Mouse (Mus musculus) brain, embryonic 14.5 days (tissue): ENCODE results near the gene Olfr921. TPM values are rescaled to one million over a fixed set of nuclear protein-coding genes. Genes with fewer than 3 reads are reported as not detected.
A peak's percentile ranks its signal among the peaks of the same experiment; 100 is the strongest.

ENCODE experiments used
- DNase-seq: peaks from one replicate; pipeline ENCODE4 v3.0.0-alpha.2; 2011; ENCODE audit warnings: low read depth
- CTCF ChIP-seq: fragments of 200-500 bp; IDR thresholded peaks from 2 replicates; pipeline ENCODE4 v1.5.1; 2012; ENCODE audit warnings: inconsistent platforms, mild to moderate bottlenecking, moderate library complexity, borderline replicate concordance; ENCODE audit not compliant: insufficient read depth, insufficient read length; ENCODE audit errors: extremely low read depth
- POLR2A ChIP-seq: fragments of 200-500 bp; IDR thresholded peaks from 2 replicates; pipeline ENCODE4 v1.6.1; 2012; ENCODE audit warnings: mild to moderate bottlenecking, inconsistent platforms, borderline replicate concordance; ENCODE audit not compliant: poor library complexity, insufficient read depth, insufficient read length, severe bottlenecking; ENCODE audit errors: extremely low read depth
- polyA plus RNA-seq: library from polyadenylated mRNA; depleted of rRNA; stranded (reverse); fragments of >200 nt; gene quantifications from 2 replicates; pipeline ENCODE4 v1.2.3, GENCODE M21; 2012; rRNA removed

Olfr921 gene
- polyA plus RNA-seq, result not detected in 2 replicates

DNA sequence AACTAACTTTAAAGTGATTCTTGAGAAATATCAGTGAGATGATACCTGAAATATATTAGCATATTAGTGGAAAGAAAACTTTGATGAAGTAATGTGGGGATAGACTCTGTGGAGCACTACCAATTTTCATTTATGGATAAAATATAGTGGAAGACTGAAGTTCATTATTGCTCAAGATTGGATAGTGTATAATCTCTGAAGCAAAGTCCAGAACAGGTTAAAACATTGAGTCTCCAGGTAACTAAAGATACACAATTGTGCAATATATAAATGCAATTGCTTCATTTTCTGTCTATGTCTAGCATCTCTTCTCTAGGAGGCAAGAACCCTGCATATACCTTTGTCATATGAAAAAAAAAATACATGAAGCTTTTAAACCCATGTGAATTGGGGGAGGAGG lies at the start of gene Olfr921:
Gene Olfr921 (plus strand): TSS at position 301 of the 400 bp plus-strand sequence.
- no peak for DNase-seq
- no peak for TF ChIP-seq POLR2A
- TF ChIP-seq CTCF, result no peak

DNA sequence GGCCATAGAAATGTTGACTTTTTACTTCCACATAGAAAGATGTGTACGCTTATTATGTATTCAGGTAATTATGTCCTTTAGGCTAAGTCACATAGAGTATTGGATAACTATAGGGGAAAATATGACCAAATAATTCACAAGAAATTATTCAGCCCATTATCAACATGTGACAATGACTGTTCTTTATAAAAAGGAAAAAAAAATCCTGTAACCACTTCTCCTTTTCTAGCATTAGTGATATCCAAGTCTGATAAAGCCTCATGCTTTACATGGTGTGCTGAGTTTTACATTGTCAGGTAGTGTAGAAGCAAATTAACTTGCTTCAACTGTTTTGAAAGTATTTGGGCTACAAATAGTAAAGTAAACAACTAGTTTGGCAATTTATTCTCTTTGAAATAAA lies 48.8 kb upstream of the Olfr921 start:
- no peak for DNase-seq
- TF ChIP-seq POLR2A, result no peak

DNA sequence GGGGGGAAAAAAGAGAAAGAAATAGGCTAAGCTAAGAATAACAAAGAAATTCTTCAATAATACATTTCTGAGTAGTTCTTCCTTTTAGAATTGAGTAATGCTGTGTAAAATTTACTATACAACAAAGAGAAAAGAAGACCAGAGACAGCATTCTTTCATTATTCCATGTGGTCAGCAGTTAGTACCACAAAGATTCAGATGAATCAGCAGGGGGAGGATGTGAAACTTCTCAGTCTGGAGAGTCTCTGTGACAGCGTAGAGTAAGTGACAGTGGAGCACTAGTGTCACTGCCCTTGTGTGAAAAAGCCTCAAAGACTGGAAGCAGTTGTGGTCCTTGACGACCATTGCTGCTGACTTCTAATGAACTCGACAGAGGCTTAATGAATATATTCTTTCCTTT lies 44.6 kb upstream of the Olfr921 start:
- no peak for DNase-seq
- TF ChIP-seq CTCF, result no peak

DNA sequence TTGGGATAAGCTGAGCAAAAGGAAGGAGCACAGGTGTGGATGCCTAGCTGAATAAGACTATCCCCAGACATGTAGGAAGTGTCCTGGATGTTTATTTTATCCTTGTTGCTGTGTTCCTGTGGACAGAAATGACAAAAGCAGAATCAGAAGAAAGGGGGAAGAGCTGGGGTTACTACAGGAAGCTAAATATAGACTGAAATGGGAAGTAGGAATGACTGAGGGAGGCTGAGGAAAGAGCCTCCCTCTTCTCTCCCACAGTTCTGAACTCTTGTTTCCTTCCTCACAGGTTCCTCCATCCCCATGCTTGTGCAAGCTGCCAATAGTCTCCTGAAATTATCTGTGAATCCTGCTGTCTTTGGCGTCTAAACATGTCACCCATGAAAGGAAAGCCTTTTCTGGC lies 31.5 kb upstream of the Olfr921 start:
- TF ChIP-seq POLR2A (no peak), CTCF (no peak)

DNA sequence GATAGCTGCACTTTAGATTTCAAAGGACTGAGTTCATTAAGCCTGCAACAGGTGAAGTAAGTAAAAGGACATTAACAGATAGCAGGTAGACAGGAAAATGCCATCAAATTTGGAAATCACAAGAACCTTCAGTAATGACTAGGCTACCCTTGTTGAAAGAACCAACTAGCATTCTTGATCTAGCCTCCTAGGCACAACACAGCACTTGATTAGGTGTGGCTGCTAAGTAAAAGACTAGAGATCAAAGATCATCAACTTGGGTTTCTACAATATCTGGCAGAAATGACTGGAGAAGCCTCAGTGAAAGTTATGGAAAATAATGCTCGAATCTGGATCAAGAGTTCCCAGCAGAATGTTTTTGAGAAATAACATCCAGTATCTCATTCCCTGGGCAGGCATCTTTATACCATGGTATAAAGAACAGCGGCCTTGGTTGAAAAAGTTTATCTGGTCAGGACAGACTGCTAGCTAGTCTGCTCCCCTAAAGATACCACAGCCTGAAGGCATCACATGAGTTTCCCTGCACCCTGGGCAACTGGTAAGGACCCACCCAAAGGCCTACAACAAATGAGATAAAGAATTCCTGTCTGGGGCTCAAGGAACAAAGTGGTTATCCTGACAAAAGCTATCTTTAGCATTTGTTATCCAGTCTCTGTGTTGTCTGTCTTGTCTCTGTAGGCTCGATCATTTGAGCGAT lies 28.1 kb upstream of the Olfr921 start:
- TF ChIP-seq CTCF (no peak), POLR2A (no peak)
- DNase-seq, result no peak

More for the DNA sequence above, 31.5 kb upstream of the Olfr921 start:
- DNase-seq, result no peak

DNA sequence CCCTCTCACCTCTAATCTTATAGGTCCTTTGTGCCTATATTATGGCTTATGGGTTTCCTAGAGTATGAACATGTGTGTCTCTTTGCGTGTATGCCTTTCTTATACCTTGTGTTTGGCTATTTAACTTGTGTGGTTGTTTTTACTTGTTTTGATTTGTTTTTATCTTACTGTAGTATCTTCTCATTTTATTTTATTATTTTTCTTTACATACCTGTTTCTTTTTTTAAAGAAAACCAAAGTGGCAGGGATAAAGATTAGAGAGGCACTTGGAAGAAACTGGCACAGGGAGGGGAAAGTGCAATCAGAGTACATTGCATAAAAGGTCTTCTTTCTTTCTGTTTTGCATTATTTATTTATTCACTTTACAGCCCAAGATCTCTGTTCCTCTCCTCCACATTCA lies 20.9 kb upstream of the Olfr921 start, which contains the start of gene Olfr920:
Gene Olfr920 (plus strand): TSS at position 301 of the 400 bp plus-strand sequence.
- TF ChIP-seq CTCF (no peak), POLR2A (no peak)
- DNase-seq, result no peak

DNA sequence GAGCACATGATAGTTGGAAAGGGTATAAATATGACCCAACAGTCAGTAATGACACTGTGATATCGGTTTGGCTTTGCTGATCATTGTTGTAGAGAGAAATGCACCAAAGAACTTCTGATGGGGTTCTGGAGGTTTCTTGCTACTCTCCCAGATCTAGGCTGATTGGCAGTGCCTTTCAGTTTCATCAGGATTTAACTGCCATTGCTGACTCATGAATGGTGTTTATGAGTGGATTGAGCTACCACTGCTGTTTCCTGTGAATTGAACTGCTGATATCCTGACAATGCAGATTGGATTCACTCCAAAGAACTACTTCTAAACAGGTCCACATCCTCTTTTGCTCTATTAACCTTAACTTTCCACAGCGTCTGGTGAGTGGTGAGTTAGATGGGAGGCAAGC lies 19.8 kb downstream of the Olfr921 start:
- no peak for TF ChIP-seq POLR2A
- TF ChIP-seq CTCF, result no peak
- DNase-seq, result no peak

DNA sequence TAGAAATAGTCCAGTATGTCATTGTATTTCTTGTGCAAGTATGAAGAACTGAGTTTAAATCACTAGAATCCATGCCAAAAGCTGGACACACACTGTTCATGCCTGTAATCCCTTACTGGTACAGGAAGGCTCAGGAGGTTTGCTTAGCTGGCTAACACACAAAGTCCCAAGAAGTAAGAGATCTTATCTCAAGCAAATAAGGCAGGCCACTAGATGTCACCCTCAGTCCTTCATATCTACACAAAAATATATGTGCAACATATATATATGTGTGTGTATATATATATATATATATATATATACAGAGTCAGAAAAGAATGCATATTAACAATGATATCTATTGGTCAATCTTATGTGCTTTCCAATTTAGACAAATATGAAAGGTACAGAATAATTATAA lies 32.8 kb downstream of the Olfr921 start:
- DNase-seq, result peak; percentile 56
- TF ChIP-seq POLR2A, result no peak
- TF ChIP-seq CTCF, result no peak

DNA sequence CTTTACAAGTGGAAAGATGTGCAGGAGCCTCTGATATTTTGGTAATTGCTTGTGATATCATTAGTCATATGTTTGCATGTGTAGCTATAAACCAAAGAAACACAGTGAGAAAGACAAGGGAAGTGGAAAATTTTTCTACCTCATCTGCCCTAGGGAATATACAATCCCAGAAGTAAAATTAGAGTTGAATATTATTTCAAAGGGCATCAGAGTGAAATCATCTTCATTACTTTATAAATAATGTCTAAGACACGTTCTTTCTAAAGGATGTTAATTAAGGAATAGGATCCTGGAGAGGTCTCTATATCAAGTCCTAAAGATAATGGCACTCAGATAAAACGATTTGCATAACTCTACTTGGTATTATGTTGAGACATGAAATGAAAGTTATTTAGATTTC lies 41.4 kb downstream of the Olfr921 start, which contains the start of gene Olfr922:
Gene Olfr922 (plus strand): TSS at position 301 of the 400 bp plus-strand sequence.
- TF ChIP-seq POLR2A (no peak), CTCF (no peak)
- DNase-seq, result no peak

DNA sequence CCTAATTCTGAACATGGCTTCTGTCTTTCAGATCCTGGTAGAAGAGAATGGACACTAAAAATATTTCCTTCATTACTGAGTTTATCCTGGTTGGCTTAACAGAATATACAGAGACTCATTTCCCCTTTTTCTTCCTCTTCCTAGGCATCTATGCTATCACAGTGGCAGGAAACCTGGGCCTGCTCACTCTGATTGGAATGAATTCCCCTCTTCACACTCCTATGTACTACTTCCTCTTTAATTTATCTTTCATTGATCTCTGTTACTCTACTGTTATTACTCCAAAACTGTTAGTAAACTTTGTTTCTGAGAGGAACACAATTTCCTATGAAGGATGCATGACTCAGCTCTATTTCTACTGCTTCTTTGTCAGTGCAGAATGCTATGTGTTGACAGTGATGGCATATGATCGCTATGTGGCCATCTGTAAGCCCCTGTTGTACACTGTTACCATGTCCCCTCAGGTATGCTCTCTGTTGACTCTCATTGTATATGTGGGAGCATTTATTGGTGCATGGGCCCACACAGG lies 42.7 kb downstream of the Olfr921 start:
- TF ChIP-seq CTCF, result no peak
- no peak for TF ChIP-seq POLR2A
- no peak for DNase-seq

DNA sequence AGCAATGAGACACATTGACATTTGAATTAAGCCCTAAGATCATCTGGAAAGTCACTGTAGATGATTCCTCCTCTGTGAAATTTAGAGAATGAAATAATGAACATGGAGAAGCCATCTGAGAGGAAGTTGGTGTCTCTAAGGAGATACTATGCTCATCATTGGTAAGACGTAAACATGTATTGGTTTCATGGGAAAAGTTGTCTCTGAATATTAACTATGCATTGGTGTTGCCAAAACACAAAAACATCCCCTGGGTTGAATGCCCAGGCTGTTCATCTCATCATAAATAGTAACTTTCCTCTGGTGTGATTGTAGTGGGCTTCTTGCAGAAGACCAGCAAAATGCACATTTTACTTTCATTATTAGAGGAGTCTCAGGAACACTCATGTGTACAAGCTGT lies 53.4 kb downstream of the Olfr921 start, which contains the start of gene Olfr923:
Gene Olfr923 (plus strand): TSS at position 301 of the 400 bp plus-strand sequence.
- DNase-seq, result no peak
- TF ChIP-seq POLR2A, result no peak
- TF ChIP-seq CTCF, result no peak

Other genes starting within 250 kb of the Olfr921 start
- gene Olfr910, start 235.2 kb upstream of the Olfr921 start, polyA plus RNA-seq, result not detected in 2 replicates
- gene Olfr912, start 192.9 kb upstream of the Olfr921 start, polyA plus RNA-seq, result 0.01 TPM in 1 of 2 replicates, not detected in the other
- gene Olfr913, start 180.3 kb upstream of the Olfr921 start, polyA plus RNA-seq, result not detected in 2 replicates
- gene Olfr914, start 168.0 kb upstream of the Olfr921 start, polyA plus RNA-seq, result not detected in 2 replicates
- not detected in 2 replicates for gene Olfr916, start 113.2 kb upstream of the Olfr921 start, polyA plus RNA-seq
- gene Olfr917, start 107.2 kb upstream of the Olfr921 start, polyA plus RNA-seq, result not detected in 2 replicates
- gene Olfr918, start 98.5 kb upstream of the Olfr921 start, polyA plus RNA-seq, result not detected in 2 replicates
- gene Olfr919, start 69.4 kb upstream of the Olfr921 start, polyA plus RNA-seq, result not detected in 2 replicates
- 5.2 and 6.5 TPM in 2 replicates for gene Vwa5a, start 54.8 kb upstream of the Olfr921 start, polyA plus RNA-seq
- 0.04 and 0.06 TPM in 2 replicates for gene Olfr920, start 20.8 kb upstream of the Olfr921 start, polyA plus RNA-seq
- not detected in 2 replicates for gene Olfr922, start 41.5 kb downstream of the Olfr921 start, polyA plus RNA-seq
- not detected in 2 replicates for gene Olfr923, start 53.5 kb downstream of the Olfr921 start, polyA plus RNA-seq
- not detected in 2 replicates for gene Olfr924, start 71.4 kb downstream of the Olfr921 start, polyA plus RNA-seq
- gene Olfr26, start 82.0 kb downstream of the Olfr921 start, polyA plus RNA-seq, result not detected in 2 replicates
- gene Olfr926, start 104.1 kb downstream of the Olfr921 start, polyA plus RNA-seq, result not detected in 2 replicates
- gene Olfr930, start 156.7 kb downstream of the Olfr921 start, polyA plus RNA-seq, result not detected in 2 replicates
- not detected in 2 replicates for gene Olfr933, start 199.2 kb downstream of the Olfr921 start, polyA plus RNA-seq
- not detected in 2 replicates for gene Olfr934, start 215.2 kb downstream of the Olfr921 start, polyA plus RNA-seq
- gene Olfr935, start 226.6 kb downstream of the Olfr921 start, polyA plus RNA-seq, result not detected in 2 replicates